Mouse (Mus musculus) liver, postnatal 0 days (tissue): ENCODE results near the gene Phc1.

ENCODE experiments used
- CTCF ChIP-seq: sonication (generic); IDR thresholded peaks from 2 replicates; pipeline ENCODE4 v1.5.1; 2016; ENCODE audit warnings: antibody characterized with exemption, low read depth
- EP300 ChIP-seq: IDR thresholded peaks from 2 replicates; pipeline ENCODE4 v1.6.1; 2016; ENCODE audit warnings: antibody characterized with exemption, low read depth, mild to moderate bottlenecking

GRCm38 (mm10) chr6:122344386-122345116, 4.2 kb upstream of the Phc1 start:
- TF ChIP-seq CTCF (no peak), EP300 (no peak)
